Mouse (Mus musculus) adrenal gland, postnatal 4 days (tissue): ENCODE measurements at regions not wholly inside any gene's neighbourhood (a gene's known extent, or its start where the extent isn't known, plus 50 kb on each side); places are given as distances from the start of the nearest gene placed in this dataset.
"Not testable (repeated sequence)": the region's sequence is repeated elsewhere in the genome, so short reads cannot be mapped to it uniquely, and the experiment has no call there.

ENCODE experiments used
- DNase-seq, 2 experiments: peaks; one replicate each; pipeline ENCODE4 v3.0.0; 2021 to 2022; ENCODE audit warnings: low spot score in 2 of 2, mixed read lengths in 2 of 2

DNA sequence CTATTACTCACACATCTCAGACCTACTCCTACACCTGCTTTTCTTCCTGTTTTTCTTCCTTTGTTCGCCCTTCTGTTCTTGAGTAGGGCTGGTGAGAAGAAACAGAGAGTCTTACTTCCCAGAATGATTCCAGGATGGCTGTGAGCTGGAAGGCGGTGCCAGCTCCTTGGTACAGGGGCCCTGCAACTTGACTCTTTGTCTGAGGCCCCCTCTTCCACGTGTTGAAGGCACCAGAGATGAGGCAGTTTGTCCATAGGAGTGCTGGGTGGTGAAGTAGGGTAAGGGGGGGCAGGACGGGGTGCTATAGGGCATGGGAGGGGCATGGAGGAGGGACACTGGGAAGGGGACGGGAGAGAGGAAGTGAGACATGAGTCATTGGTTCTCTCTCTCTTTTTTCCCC, 60.8 kb downstream of the Dmrta2 start:
- no peak for DNase-seq

DNA sequence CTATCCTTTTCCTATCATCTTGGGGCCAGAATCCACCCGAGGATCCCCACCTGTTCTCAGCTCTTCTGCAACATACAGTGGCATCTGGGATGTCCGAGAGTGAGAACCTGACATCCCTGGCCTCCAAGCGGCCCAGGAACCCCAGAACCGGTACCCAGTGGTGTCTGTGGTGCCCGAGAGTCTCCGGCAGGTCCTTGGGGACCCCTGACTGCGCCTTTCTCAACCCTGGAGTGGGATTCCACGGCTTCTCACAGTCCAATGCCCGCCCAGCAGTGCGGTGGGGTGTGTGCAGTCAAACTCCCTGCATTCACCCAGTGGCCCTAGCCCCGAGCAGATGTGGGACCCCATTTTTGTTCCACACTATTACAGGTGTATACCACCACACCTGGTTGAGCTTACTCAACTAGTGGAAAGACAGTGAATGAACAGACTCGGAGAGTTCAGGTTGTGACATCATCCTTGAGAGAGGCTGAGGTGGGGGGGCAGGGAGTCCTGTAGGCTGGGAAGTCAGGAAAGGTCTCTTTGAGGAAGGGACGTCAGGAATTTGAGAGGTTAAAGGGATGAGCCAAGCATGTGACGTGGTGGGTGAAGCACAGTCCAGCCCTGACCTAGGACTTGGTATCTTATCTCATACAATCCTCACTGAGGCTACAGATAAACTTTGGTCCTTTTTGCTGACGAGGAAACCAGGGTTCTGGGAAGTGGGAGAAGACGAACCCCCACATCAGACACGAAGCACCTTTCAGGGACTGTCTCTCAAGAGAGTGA, 67.2 kb downstream of the Dmrta2 start:
- no peak for DNase-seq

DNA sequence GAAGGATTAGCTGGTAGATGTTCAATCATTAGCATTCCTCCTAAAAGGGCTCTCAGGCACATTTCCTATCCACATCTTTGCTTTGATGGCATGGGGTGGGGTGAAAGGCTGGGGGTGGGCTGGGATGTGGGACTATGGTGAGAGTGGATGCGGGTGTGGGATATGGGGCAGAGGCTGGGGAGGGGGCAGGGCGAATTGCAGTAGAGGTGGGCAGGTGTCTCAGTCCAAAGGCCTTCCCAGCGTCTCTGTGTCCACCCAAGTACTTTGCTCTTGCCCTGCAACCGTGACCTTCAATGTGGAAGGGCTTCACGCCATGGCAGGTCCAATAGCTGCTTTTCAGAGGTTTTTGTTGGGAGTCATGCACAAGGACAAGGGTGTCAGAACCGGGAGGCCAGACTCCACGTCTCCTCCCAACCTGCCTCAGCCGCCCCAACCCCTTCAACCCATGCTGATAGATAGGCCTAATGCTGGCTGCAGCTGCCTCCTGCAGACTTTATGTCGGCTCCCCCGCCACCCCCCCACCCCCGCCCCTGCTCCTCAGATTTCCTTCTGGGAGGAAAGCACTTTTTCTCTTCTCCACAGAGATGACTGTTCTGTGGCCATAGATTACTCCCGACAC, 67.9 kb downstream of the Dmrta2 start:
- DNase-seq = no peak

DNA sequence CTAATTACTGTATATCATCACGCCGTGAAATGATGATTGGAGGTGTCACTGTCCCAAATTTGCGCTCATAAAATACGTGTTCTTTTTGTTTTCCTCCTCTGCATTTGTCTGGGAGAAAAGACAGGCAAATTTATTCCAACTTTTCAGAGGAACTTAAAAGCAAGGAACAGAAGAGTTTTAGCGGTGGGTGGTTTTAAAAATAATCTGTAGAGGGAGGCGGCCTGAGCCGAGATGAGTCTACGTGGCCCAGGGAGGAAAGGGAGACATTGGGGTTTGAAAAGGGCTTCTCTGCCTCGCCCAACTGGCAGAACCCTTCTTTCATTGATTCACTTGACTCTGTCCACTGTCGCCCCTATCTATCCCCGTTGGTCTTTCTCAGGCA, 68.4 kb downstream of the Dmrta2 start:
- no peak for DNase-seq

DNA sequence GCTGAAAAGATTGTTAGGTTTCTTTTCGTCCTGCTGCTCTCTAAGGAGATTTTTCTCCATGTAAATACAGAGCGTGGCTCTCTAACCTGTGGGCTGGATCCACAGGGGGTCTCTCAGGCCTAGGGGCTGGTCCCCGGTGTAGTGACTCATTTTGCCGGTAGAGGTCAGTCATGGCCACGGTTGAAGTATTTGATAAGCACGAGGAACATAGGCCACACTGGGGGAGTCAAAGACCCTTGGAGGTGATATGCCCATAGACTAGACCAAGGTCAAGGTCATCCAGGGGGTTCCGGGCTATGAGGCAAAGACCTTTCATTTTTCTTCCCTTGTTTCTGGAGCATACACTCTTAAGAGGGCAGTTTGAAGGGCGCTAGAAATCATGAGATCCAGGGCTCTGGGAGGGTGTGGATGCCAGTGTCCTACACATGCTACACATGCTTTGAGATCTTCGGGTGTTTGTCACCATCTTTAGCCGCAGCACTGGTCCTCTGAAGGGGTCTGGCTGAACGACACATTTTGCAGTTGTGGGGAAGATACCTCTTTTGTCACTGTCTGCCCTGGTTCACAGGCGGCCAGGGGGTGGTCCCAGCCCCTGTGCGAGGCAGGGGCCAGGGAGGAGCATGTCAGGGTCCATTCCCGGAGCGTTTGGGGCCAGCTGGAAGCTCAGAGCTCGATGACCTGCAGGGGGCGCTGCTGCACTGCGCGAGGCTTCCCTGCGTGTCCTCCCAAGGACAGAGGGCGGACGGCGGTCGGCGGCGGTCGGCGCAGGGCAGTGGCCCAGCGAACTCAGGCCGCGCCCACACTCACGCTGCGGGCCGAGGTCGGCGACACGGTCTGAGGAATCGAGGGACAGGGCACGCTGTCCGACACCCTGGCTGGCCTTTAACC, 72.8 kb downstream of the Dmrta2 start:
- DNase-seq = peak; percentile 82 to 83

DNA sequence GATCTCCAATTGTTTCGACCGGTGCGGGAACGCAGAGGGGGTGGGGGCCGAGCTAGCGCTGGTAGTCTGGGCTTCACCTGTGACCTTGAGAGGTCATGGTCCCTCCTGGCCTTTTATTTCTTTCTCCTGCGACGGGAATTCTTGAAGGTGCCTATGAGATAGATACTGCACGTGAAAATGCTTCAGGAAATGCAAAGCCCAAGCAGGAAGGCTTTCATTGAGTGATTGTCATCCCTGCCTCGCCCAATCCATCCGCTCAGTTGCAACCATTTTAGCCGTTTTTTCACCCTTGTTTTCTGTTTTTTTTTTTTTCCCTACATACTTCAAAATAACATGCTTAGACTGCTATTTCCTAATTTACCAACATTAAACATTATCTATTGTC, 73.4 kb downstream of the Dmrta2 start:
- no peak for DNase-seq

DNA sequence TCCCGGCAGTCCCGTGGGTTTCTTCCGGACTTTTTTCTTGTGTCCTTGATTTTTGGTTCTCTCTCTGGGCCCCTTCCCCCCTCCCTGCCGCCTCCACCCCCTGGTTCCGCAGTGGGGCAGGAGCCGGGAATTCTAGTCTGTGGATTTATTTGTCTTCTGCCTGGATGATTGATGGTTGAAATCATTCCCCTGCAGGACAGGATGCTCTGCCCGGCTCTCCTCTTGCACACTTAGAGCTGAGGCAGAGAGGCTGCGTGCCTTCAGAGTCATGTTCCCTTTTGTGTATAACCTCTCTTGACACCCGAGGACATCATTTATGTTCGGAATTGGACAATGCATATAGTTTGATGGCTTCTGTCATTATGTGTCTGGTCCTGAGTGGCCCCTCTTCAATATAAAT, 74.0 kb downstream of the Dmrta2 start:
- no peak for DNase-seq

DNA sequence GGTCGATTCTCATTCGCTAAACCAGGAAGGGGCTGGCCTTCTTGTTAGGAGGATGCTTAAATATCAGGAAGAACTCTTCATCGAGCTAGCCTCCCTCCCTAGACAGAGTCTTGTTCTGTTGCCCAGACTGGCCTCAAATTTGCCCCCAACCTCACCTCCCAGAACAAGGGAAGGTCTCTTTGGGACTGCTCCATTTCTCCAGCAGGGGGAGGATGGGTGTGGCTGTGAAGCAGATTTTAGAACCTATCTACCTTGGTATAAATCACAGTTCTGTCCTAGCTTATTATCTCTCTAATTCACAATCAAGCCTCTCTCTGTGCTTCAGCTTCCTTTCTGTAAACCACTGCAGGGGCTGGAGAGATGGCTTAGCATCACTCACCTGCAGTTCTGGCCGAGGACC, 75.1 kb downstream of the Dmrta2 start:
- DNase-seq = no peak

DNA sequence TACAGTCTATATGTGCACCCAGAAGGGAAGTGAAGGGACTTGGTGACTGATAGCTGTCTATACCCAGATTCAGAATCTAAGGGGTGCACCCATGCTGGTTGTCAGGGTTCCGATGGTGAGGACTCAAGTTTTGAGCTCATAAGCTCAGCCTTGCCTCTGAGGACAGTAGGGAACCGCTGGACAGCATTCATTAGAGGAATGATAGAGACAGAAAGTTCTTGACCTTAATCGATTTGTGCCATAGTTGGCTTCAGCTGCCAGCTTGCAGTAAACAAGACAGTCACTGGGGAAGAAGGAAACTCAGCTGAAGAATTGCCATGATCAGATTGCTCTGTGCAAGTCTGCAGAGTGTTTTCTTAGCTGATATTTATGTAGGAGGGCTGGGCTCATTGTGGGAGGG, 96.0 kb downstream of the Dmrta2 start:
- DNase-seq = no peak

DNA sequence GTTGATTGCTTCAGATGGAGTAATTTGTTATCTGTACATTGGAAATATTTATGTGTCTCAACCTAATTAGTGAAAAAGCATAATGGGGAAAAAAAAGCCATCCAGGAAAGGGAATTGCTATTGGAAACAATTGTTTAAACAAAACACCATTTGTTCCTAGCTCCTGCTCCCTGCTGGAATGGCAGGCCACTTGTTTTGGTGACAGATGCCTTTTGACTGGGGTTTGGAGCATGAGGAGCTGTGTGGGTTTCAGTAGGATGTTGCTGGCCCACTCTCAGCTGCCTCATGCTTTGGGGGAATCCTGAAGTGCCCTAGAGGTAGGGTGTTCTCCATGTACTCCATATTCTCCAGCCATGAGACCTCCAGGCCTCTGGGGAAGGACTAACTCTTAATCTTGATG, 105.5 kb downstream of the Dmrta2 start:
- DNase-seq = no peak

DNA sequence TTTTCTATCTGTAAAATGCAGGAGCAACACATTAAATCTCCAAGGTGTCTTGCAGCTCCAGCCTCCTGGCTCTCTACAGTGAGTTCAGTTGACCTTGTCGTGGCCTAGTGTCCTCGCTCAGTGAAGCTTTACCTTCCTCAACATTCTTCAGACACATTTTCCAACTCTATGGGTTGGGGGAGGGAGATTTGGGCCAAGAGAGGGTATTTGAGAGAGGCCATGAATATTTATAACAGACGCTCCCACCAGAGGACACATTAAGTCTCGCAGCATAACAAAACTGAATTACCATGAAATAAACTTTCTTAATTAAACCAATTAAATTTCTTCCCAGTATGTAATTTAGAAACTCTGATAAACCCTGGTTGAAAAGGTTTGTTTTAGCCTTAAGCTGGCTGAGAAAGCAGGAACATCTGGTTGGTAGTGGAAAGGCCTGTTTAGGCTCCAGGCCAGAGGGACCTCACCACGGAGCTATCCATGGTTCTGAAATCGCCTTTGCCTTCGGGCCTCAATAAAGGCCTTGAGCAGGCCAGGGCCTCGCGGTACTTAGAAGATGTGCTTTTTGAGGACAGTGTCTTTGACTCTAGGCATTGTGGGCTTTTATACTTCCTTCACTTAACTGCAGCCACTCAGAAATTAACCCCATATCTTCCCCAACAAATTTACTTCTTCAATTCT, 109.9 kb downstream of the Dmrta2 start:
- DNase-seq = peak; percentile 10 to 31

DNA sequence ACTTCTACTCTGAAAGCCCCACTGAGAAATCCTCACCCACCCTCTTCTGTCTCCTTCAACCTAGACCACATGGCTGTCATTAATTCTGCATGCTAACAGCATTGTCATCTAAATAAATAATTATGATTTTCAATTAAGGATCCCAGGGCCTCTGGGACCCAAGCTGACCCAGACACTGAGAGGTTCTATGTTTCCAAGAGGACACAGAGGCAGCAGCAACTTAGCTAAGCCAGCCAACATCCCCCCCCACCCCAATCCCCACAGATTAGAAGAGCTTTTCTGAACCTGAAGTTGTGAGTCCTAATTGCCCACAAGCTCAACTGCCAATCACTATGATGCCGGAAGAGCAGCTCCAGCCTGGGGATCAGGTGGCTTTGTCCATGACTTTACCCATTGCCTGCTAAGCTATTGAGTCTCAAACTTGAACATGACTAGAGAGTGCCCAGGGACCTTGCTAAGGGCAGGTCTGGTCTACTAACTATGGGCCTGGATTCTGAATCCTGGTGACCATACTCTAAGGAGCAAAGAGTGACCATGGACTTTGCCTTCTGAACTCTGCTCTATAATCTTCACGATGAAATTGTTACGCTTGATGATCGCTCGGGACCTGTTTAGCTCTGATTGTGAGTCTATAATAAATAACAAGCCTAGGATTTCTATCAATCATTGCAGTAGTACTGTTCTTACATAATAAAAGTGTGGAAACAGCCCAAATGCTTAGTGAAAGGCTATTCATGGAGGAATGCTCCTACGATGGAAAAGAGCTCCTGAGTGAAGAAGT, 115.4 kb downstream of the Dmrta2 start:
- DNase-seq = no peak

DNA sequence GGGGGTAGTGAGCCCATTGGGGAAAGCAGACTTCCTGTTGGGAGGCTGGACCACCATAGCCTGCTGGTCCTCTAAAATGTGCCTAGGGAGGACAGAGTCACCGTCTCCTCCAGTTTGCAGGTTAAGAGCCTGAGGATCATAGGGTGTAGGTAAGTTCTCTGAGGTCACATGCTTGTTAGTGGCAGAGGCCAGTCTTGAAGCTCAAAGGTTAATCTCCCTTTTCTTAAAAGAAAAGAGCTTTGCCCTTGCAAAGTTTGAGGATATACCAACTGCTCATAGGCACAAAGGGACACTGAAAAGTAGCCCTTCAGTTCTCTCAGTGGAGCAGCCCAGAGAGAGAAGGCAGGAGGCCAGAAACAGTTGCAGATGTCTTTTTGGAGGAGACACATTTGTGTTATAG, 116.7 kb downstream of the Dmrta2 start:
- DNase-seq = no peak

DNA sequence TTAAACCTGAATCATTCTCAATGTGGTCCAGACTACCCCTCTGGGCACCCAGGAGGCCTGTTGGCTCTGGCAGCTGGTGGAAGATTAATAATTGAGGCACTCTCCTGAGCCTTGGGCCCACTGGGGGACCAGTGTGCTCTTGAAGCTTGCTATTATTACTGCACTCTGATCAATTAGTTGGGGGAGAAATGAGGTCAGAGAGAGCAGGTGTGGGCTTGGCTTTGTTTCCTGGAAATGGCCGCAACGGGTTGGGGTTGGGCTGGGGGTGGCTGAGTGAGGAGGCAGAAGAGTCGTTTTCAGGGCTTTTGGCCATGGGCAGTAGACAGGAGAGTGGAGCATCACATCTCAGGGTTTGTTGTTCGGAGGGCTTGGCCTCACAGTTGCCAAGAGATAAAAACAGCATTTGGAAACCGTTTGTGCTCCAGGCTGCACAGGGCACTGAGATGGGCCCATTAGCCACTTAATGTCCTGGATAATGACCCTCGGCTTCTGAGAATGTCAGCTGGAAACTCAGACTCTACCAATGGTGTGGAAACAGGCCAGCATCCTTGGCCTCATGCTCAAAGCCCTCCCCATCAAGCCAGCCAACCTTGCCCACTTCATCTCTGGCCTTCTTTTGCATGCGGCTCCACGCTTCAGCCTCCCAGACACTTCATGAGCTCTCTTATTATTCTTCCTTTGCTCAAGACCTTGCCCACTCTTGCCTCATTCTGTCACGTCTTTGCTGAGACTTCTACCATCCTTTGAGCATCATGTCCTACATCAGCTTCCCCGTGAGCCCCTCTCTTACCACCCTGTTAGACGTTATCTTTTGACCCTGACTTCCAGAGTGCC, 118.1 kb downstream of the Dmrta2 start:
- DNase-seq = no peak

DNA sequence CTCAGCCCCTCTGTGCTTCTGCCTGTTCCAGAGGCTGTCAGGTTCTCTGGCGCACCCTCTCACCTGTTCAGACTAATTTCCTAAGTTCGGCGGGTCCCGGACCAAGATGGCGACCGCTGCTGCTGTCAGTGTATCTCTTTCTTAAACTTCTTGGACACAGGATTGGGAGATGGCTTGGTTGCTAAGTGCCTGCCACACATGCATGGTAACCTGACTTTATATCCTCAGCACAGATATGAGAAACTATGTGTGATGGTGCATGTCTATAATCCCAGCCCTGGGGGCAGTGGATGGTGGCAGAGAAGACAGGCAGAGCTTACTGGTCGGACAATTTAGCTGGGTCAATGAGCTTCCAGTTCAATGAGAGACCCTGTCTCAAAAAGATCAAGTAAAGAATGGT, 126.3 kb downstream of the Dmrta2 start:
- not testable (repeated sequence) for DNase-seq

DNA sequence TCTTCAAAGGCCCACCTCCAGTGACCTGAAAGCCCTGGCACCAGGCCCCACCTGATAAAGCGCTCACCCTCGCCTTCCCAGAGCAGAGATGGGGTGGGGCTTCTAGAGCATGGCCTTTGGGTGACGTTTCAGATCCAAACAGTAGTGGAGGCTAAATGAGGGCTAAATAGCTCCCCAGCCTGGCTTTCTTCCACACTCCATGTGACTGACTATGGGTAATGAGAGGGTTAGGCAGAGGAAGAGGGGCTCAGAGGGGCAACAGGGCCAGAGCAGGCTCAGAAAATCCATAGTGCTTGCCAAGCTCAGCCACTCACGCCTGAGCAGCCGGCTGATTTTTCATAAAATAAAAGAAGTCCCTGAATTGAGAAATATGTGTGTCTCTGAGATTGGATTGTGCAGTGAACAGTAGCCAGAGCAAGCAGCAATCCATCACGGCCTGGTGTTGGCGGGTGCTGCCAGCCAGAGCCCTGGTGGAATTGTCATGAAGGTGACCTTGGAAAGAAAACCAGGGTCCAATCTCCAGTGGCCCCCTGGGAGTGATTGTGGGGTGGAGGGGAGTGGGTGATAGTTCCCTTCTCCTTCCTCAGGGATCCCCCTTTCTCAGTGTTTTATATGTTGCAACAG, 128.9 kb downstream of the Dmrta2 start:
- DNase-seq = no peak

DNA sequence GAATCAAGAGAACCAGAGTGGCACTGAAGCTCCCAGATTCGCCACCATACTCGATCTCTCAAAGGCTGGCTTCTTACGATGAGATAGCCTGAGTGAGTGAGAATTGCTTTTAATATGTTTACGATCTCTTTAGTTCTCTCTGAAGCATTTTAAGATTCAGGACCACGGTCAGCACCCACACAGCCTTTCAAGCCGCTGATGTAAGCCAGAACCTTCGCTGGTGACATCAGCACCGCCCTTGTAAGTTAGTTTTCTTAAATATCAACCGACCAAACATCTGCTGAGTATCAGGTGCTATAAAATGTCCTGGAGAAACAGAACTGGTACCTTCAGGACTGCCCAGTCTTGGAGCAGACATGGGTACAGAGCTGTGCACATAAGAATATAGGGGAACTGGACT, 141.6 kb downstream of the Dmrta2 start:
- DNase-seq = peak in 1 of 2 experiments; percentile 10

DNA sequence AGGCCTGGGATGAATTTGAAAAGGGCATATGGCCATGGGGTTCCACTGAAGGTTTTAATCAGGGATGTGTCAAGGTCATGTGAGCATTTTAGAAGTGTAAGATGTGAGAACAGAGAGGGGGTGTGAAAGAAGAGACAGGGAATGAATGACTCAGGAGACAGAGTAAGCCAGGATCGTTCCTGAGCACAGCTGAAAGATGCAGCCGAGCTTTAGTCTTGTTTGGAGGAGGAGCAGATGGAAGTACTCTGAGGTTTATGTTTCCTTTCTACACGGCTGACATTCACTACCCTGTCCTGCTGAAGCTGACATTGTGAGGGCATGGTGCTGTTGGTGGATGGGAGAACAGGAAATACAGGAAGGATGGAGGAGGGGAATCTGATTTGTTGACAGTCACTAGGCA, 142.0 kb downstream of the Dmrta2 start:
- DNase-seq = no peak

DNA sequence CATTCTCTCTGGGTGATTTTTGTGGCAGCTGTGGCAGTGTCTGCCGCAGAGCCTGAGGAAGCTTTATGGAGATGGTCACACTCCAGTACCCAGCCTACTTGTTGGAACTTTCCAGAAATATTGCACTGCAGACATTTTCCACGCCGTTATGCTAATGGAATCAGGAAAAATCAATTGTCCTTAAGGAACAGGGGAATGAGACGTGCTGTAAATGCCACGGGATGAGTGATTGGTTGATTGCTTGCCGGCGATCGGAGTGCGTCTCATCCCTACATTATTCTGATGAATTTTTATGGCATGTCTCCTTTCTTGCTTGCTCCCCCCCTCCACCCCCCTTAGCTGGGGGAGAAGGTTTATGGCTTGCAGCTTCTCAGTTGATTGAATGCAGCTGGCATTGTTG, 142.9 kb downstream of the Dmrta2 start:
- no peak for DNase-seq
